Mouse (Mus musculus) hindbrain, embryonic 13.5 days (tissue): ENCODE measurements around the gene Slc11a1. TPM values are rescaled to one million over a fixed set of nuclear protein-coding genes. Genes with fewer than 3 reads are reported as not detected.

ENCODE experiments used
- ATAC-seq: fragments of 200-750 bp; cut with Nextera tagmentation; 2 replicates; pipeline ENCODE4 v1.8.0; 2017; ENCODE audit warnings: moderate TSS enrichment; ENCODE audit not compliant: low FRiP score
- H3K27ac ChIP-seq: fragments of 300-500 bp; sonication (generic); 2 replicates; pipeline ENCODE4 v1.5.1; 2015; ENCODE audit warnings: inconsistent platforms, mild to moderate bottlenecking, moderate library complexity
- H3K27me3 ChIP-seq: fragments of 300-500 bp; sonication (generic); 2 replicates; pipeline ENCODE4 v1.6.1; 2015; ENCODE audit warnings: mild to moderate bottlenecking, inconsistent platforms
- H3K36me3 ChIP-seq: fragments of 300-500 bp; sonication (generic); 2 replicates; pipeline ENCODE4 v1.6.1; 2015; ENCODE audit warnings: mild to moderate bottlenecking, inconsistent platforms
- H3K4me1 ChIP-seq: fragments of 300-500 bp; sonication (generic); replicated peaks from 2 replicates; pipeline ENCODE4 v1.6.1; 2015; ENCODE audit warnings: inconsistent platforms
- H3K4me2 ChIP-seq: fragments of 300-500 bp; sonication (generic); 2 replicates; pipeline ENCODE4 v1.6.1; 2015; ENCODE audit warnings: inconsistent platforms, mild to moderate bottlenecking, moderate library complexity
- H3K4me3 ChIP-seq: fragments of 300-500 bp; sonication (generic); 2 replicates; pipeline ENCODE4 v1.5.1; 2015; ENCODE audit warnings: mild to moderate bottlenecking, inconsistent platforms
- H3K9ac ChIP-seq: fragments of 300-500 bp; sonication (generic); 2 replicates; pipeline ENCODE4 v1.6.1; 2015; ENCODE audit warnings: mild to moderate bottlenecking, inconsistent platforms
- H3K9me3 ChIP-seq: fragments of 300-500 bp; sonication (generic); 2 replicates; pipeline ENCODE4 v1.6.1; 2016; ENCODE audit warnings: inconsistent platforms
- WGBS: fragments of 180-500 bp; shearing (Covaris S2); methylation state at CpG from one replicate; pipeline ENCODE4 v1.1.7; 2015; 5-methylcytosine and 5-hydroxymethylcytosine counted together
- polyA plus RNA-seq: library from polyadenylated mRNA; unstranded; fragments of >200 nt; fragmentation: Nextera tagmentation; extraction: Ambion mirVana; gene quantifications from 2 replicates; pipeline ENCODE4 v1.2.1, GENCODE M21; 2015

The Slc11a1 gene
- polyA plus RNA-seq, 1 experiment from 2014 or later = 2.5 TPM

DNA sequence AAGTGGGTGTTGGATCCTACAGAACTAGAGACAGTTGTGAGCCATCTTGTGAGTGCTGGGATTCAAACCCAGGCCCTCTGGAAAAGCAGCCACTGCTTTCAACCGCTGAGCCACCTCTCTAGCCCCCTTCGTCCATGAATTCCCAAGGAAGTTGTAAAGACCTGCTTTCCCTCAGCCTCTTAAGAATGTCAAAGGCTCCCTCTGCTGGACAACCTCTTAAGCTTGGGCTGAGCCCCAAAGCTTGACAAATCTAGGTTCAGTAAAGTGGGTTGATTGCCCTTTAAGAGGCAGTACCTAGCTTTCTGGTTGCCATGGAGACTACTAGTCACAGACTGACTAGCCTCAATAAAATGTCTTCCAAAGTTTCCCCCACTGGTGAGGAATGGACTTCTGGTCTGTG lies 13.2 kb upstream of the Slc11a1 start, which contains the start of gene Catip:
Gene Catip (plus strand): TSS at position 297 of the 400 bp plus-strand sequence.
- H3K4me2 ChIP-seq = no peak within 1 kb of the TSS
- H3K9ac ChIP-seq = no peak within 1 kb of the TSS
- no peak within 1 kb of the TSS for H3K4me3 ChIP-seq
- ATAC-seq = peak; percentile 59
- H3K27me3 ChIP-seq = no peaks in the 10 kb centered on the region
- no peaks in the 10 kb centered on the region for H3K9me3 ChIP-seq
- no peaks in the 10 kb centered on the region for H3K36me3 ChIP-seq
- peaks cover 3% of the 10 kb centered on the region; the same call in 1 of the 2 replicates for H3K4me1 ChIP-seq
- 2% methylated on average over 2 of the region's 2 CpGs for WGBS
- no peak within 1 kb of the TSS for H3K27ac ChIP-seq

DNA sequence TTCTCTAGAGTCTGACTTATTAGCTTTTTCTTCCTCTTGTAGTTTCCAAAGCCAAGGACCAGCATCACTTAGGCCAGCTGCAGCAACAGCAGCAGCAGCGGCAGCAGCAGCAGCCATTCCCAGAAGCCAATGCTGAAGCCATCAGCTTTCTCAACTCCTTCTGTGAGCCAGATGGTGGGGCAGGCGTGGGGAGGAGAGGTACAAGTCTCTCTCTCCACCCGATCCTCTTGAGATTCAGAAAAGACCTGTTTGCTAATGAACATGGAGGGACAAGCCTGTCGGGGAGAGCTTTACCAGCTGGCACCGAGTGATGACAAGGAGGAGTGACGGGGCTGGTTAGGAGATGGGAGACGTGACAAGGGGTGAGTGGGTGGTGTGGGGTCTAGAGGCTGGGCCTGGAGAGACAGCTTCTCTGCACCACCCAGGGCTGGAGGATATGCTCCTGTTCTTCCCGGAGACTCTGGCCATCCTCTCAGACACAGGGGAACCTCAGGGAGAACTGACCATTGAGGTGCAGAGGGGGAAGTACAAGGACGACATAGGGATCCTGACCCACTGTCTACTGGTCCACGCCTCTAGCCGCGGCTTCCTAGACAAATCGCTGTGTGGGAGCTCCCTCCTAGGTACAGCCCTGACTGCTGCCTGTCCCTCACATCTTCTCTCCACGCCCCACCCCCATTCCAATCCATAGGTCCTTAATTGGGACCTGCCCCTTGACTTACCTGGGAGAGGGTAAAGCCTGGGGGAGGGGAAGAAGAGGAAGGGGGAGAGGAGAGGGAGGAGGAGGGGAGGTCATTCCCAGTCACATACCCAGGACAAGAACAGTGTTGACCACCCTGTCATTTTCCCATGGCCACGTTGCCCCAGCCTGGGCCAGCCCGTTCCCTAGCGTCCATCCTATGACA lies 12.4 kb upstream of the Slc11a1 start:
- H3K4me1 ChIP-seq = peaks cover 3% of the 10 kb centered on the region; the same call in 1 of the 2 replicates
- H3K9ac ChIP-seq = no peak overlapping the region
- peak; percentile 67 for ATAC-seq
- no peak overlapping the region for H3K4me2 ChIP-seq
- H3K27me3 ChIP-seq = peaks cover 1% of the 10 kb centered on the region; the same call in 1 of the 2 replicates
- no peaks in the 10 kb centered on the region for H3K36me3 ChIP-seq
- no peak overlapping the region for H3K4me3 ChIP-seq
- no peak overlapping the region for H3K27ac ChIP-seq
- 69% methylated on average over 17 of the region's 17 CpGs for WGBS
- no peaks in the 10 kb centered on the region for H3K9me3 ChIP-seq

DNA sequence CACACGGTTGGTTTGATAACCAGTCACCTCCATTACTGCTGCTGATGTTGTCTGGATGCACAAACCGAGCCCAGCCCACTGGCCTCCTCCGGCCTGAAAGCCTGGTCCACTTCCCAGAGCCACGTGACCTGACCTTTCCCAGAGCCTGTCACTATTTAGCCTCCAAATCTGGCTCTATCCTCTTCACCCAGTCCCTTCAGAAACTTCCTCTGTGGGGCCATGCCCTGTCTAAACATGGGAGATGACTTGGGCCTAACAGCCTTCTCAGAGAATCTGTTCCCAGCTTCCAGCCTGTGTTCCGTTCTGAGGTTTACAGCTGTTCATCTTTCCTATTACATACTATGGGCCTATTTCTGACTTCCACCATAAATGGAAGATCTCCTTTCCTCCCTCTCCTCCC lies 11.6 kb upstream of the Slc11a1 start:
- no peak overlapping the region for H3K27ac ChIP-seq
- 79% methylated on average over 5 of the region's 5 CpGs for WGBS
- H3K27me3 ChIP-seq = peaks cover 4% of the 10 kb centered on the region; the same call in 1 of the 2 replicates
- H3K4me3 ChIP-seq = no peak overlapping the region
- no peak overlapping the region for H3K9ac ChIP-seq
- peaks cover 10% of the 10 kb centered on the region for H3K4me1 ChIP-seq
- H3K36me3 ChIP-seq = no peaks in the 10 kb centered on the region
- ATAC-seq = no peak
- no peaks in the 10 kb centered on the region for H3K9me3 ChIP-seq
- H3K4me2 ChIP-seq = no peak overlapping the region

DNA sequence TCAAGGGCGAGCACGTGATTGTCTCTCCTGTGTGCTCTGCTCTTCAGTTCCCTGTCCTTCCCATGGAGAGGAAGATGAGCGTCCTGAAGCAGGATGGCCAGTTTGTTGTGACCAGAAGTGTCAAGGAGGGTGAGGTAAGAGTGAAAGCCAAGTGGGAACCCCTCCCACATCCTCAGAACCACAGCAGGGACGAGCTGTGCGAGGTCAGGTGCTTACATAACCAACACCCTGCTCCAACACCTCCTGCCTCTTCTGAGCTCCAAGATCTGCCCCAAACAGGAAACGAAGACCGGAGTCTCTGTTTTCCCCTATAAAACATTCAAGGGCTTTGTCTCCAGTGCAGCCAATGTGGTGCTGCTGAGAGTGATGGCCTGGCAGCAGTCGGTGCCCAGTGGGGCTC lies 10.7 kb upstream of the Slc11a1 start:
- WGBS = 77% methylated on average over 8 of the region's 8 CpGs
- Histone ChIP-seq H3K9me3 (no peaks in the 10 kb centered on the region), H3K4me3 (no peak overlapping the region), H3K27me3 (peaks cover 4% of the 10 kb centered on the region; the same call in 1 of the 2 replicates), H3K27ac (no peak overlapping the region), H3K36me3 (no peaks in the 10 kb centered on the region), H3K9ac (no peak overlapping the region), H3K4me1 (peaks cover 11% of the 10 kb centered on the region), H3K4me2 (no peak overlapping the region)
- no peak for ATAC-seq

DNA sequence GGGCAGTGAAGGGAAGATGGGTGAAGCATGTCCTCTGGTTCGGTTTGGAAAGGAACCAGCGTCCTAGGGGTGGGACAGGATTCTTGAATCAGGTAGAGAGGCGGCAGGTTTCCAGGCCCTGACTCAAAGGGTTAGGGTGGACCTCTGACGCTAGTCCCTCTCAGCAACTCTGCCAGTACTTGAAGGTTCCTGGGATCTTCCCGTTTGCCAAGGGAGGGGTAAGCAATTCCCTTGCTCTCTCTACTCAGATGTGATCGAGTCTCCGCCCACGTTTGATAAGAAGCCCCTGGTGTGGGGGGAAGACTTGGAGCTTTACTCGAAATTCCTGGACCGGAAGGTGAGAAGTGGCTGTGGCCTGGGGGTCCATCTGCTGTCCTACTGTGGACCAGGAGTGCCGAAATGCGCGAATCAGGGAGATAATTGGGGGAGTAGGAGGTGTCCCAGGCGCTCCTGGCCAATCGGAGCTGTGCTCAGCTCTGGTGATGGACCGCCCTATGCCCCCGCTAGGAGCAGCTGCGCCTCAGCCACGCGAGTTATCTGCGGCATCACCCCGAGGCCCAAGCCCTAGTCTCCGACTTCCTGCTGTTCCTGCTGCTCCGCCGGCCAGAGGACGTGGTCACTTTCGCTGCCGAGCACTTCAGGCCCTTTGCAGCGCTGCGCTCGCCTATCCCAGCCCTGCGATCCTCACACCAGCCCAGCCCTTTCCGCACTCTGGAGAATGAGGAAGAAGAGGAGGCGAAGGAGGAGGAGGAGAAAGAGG lies 6.9 kb upstream of the Slc11a1 start:
- Histone ChIP-seq H3K4me1 (peaks cover 8% of the 10 kb centered on the region), H3K27me3 (peaks cover 4% of the 10 kb centered on the region; the same call in 1 of the 2 replicates), H3K36me3 (no peaks in the 10 kb centered on the region), H3K9me3 (no peaks in the 10 kb centered on the region), H3K4me3 (peak overlapping the region; percentile 26), H3K27ac (no peak overlapping the region), H3K9ac (peak overlapping the region; percentile 63; the same call in 1 of the 2 replicates), H3K4me2 (peak overlapping the region; percentile 57)
- WGBS = 23% methylated on average over 34 of the region's 34 CpGs
- peak; percentile 66 for ATAC-seq

DNA sequence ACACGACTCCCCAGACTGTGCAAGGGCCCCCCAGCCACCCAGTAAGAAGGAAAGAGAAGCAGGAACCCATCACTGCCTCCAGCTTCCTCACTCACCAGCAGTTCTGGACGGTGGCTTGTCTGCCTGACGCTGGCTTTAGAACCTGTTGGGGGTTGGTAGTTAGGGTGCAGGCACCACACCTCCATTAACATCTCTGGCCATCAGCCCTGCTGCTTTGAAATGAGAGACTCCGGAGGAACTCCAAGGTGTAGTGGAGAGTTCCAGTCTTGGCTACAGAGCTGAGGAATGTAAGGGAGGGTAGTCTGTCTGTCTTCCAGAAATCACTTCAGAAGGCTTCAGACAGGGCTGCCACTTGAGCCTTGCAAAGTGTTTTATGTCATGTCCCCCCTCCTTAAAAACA lies 5.0 kb upstream of the Slc11a1 start:
- Histone ChIP-seq H3K4me1 (peaks cover 8% of the 10 kb centered on the region), H3K27ac (no peak overlapping the region), H3K9ac (no peak overlapping the region), H3K27me3 (peaks cover 4% of the 10 kb centered on the region; the same call in 1 of the 2 replicates), H3K36me3 (no peaks in the 10 kb centered on the region), H3K4me2 (no peak overlapping the region), H3K4me3 (no peak overlapping the region), H3K9me3 (no peaks in the 10 kb centered on the region)
- 55% methylated on average over 4 of the region's 4 CpGs for WGBS
- no peak for ATAC-seq

DNA sequence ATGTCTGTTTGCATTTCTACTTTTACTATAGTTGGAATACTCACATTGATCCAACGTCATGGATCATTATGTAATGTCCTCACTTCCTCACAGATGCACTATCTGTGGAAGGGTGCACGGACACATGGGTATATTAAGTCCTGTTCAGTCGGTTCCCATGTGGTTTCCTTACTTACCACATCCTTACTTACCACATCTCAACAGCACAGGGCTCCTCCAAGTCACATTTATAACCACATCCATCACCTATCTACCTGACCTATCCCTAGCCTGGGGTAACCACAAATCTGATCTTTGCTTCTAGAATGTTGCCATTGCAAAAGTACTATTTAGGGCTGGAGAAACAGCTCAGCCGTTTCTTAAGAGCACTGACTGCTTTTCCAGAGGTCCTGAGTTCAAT lies 1.6 kb upstream of the Slc11a1 start:
- Histone ChIP-seq H3K9ac (no peak overlapping the region), H3K4me3 (no peak overlapping the region), H3K36me3 (no peaks in the 10 kb centered on the region), H3K27me3 (0 out of 2 replicates have a peak, but pooled peaks cover 3% of the 10 kb centered on the region), H3K4me1 (peaks cover 2% of the 10 kb centered on the region), H3K27ac (no peak overlapping the region), H3K4me2 (no peak overlapping the region), H3K9me3 (no peaks in the 10 kb centered on the region)
- WGBS = 81% methylated on average over 4 of the region's 4 CpGs
- ATAC-seq = no peak

DNA sequence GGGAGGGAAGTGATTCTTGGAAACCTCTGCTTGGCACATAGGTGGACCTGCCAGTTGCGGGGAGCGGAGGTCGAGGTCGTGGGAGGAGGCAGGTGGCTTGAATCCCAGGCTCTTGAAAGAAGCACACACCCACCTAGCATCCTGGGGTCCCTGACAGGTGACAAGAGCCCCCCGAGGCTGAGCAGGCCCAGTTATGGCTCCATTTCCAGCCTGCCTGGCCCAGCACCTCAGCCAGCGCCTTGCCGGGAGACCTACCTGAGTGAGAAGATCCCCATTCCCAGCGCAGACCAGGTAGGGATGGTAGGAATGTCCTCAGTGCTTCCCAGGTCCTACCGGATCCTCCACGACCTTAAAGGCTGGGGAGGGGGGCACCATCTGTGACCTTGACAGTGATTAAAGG lies 566 bp downstream of the Slc11a1 start:
- H3K36me3 ChIP-seq = no peaks in the 10 kb centered on the region
- H3K27me3 ChIP-seq = 0 out of 2 replicates have a peak, but pooled peaks cover 3% of the 10 kb centered on the region
- no peak overlapping the region; the same call in 1 of the 2 replicates for H3K27ac ChIP-seq
- no peaks in the 10 kb centered on the region for H3K9me3 ChIP-seq
- no peaks in the 10 kb centered on the region; the same call in 1 of the 2 replicates for H3K4me1 ChIP-seq
- ATAC-seq = no peak
- 78% methylated on average over 10 of the region's 10 CpGs for WGBS
- no peak overlapping the region for H3K9ac ChIP-seq
- no peak overlapping the region for H3K4me3 ChIP-seq
- H3K4me2 ChIP-seq = no peak overlapping the region

DNA sequence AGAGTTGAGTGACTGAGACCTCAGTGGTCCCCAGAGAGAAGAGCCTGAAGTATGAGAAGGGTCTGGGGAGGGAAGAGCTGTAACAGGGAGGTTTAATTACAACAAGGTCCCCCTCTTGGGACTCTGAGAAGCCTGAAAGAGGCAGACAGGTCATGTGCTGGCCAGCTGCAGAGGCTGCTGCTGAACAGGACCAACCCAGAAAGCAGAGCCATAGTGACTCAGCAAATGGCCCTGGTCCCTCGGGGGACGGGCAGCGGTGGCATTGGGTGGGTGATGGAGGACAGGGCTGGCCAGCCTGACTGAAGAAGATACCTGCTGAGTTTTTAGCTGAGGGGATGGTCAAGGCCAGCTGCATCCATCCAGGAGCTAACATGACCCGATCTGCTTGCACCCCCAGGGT lies 1.4 kb downstream of the Slc11a1 start:
- no peak overlapping the region for H3K9ac ChIP-seq
- WGBS = 81% methylated on average over 4 of the region's 4 CpGs
- H3K4me2 ChIP-seq = no peak overlapping the region
- H3K4me3 ChIP-seq = no peak overlapping the region
- H3K36me3 ChIP-seq = no peaks in the 10 kb centered on the region
- no peaks in the 10 kb centered on the region for H3K9me3 ChIP-seq
- no peaks in the 10 kb centered on the region; the same call in 1 of the 2 replicates for H3K4me1 ChIP-seq
- H3K27me3 ChIP-seq = 0 out of 2 replicates have a peak, but pooled peaks cover 3% of the 10 kb centered on the region
- ATAC-seq = no peak
- H3K27ac ChIP-seq = no peak overlapping the region

DNA sequence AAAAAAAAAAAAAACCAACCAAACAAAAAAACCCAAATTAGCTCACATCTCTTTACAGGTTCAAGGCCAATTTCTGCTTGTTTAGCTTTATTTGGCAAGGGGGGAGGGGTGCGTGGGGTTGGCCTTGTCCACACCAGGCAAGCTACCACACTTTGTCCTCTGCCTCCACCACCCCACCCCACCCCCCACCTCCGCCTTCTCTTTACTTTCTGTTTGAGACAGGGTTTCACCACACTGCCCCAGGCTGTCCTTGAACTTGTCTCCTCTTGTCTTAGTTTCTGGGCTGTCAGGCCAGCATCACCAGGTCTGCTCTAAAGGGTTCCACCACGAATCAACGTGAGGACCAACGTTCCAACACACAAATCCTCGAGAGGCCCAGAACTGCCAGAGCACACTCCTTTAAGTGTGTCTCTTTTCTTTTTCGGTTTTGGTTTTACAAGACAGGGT lies 4.1 kb downstream of the Slc11a1 start:
- Histone ChIP-seq H3K9me3 (no peaks in the 10 kb centered on the region), H3K9ac (no peak overlapping the region), H3K4me3 (no peak overlapping the region), H3K4me2 (no peak overlapping the region), H3K27ac (no peak overlapping the region), H3K4me1 (no peaks in the 10 kb centered on the region; the same call in 1 of the 2 replicates), H3K36me3 (no peaks in the 10 kb centered on the region), H3K27me3 (0 out of 2 replicates have a peak, but pooled peaks cover 3% of the 10 kb centered on the region)
- WGBS = 89% methylated on average over 7 of the region's 7 CpGs
- no peak for ATAC-seq

DNA sequence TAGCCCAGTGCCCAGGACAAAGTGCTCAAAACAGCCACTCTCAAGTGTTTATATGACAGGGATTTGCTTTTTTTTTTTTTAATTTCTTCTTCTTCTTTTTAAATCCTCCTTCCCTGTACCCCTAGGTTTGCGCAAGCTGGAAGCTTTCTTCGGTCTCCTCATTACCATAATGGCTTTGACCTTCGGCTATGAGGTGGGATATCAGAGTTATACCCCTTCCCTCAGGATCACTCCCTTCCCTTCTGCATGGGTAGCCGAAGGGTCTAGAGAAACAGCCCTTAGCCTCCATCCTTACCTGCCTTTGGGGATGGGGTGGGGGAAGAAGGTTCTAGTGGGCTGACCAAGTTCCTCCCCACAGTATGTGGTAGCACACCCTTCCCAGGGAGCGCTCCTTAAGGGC lies 5.5 kb downstream of the Slc11a1 start:
- no peak overlapping the region for H3K9ac ChIP-seq
- 0 out of 2 replicates have a peak, but pooled peaks cover 3% of the 10 kb centered on the region for H3K27me3 ChIP-seq
- no peak overlapping the region for H3K4me3 ChIP-seq
- no peaks in the 10 kb centered on the region for H3K36me3 ChIP-seq
- H3K27ac ChIP-seq = no peak overlapping the region
- no peak overlapping the region for H3K4me2 ChIP-seq
- WGBS = 92% methylated on average over 5 of the region's 5 CpGs
- H3K4me1 ChIP-seq = no peaks in the 10 kb centered on the region; the same call in 1 of the 2 replicates
- H3K9me3 ChIP-seq = no peaks in the 10 kb centered on the region
- ATAC-seq = no peak

DNA sequence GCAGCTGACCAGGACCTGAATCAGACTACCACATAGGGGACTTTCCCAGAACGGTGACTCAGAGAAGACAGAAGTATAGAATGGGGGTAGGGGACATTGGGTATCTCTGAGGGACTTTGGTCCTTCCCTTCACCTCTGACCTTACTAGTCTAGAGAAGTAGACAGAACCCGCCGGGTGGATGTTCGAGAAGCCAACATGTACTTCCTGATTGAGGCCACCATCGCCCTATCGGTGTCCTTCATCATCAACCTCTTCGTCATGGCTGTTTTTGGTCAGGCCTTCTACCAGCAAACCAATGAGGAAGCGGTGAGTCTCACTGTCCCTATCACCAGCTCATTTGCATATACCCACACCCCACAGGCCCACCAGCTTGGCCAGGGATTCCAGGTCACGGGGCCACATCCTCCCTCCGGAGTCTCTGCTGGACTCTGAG lies 6.6 kb downstream of the Slc11a1 start:
- Histone ChIP-seq H3K9me3 (no peaks in the 10 kb centered on the region), H3K4me1 (no peaks in the 10 kb centered on the region; the same call in 1 of the 2 replicates), H3K36me3 (no peaks in the 10 kb centered on the region), H3K9ac (no peak overlapping the region), H3K4me2 (no peak overlapping the region), H3K27ac (no peak overlapping the region), H3K4me3 (no peak overlapping the region), H3K27me3 (0 out of 2 replicates have a peak, but pooled peaks cover 3% of the 10 kb centered on the region)
- ATAC-seq = no peak
- 91% methylated on average over 10 of the region's 10 CpGs for WGBS
